In the genomic region with DNA sequence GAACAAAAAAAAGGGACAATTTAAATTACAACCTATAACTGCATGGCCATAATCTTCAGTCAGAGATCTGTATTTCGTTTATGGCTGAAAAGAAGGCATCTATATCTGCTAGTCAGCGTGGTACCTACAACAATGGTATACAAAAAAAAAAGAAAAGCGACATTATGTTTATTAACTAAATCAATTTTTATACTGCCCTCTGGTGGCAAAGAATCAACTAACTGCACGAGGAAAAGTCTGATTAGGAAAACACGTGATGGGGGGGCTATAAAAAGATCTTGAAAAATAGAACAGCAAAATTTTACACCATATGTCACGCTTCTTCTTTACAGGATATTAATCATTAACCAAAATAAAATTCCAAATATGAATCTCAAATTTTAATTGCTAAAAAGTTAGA, we compare ENCODE assay signal across 10 mouse cellular contexts.
A peak's percentile ranks its signal among the peaks of the same experiment; 100 is the strongest.
DNase-seq lines count a peak whose midpoint lies in the region; ATAC-seq and TF ChIP-seq lines count a peak whose summit lies in the region.
"Had no signal": no experiment of that assay in that cellular context is flagged by ENCODE, and none has a peak within 500 bp of the region (broad histone marks: within the 10 kb centered on the region; RNA-seq: fewer than 3 reads in every experiment).

No protein-coding gene starts in this region.

- H3K9me3 ChIP-seq in embryonic facial prominence, embryonic 11.5 days (replicated peaks; ENCODE audit: control insufficient read depth, low read length), result no peaks in the 10 kb centered on the region
- no peaks in the 10 kb centered on the region for H3K9me3 ChIP-seq in embryonic facial prominence, embryonic 10.5 days
- no peaks in the 10 kb centered on the region for H3K9me3 ChIP-seq in kidney, postnatal 0 days (replicated peaks; ENCODE audit: low read length)

- H3K27me3 ChIP-seq in embryonic facial prominence, embryonic 11.5 days (ENCODE audit: control insufficient read depth, insufficient read depth, low read length), result no peaks in the 10 kb centered on the region
- no peaks in the 10 kb centered on the region for H3K27me3 ChIP-seq in embryonic facial prominence, embryonic 10.5 days (replicated peaks; ENCODE audit: low read depth, poor library complexity, severe bottlenecking)
- H3K27me3 ChIP-seq in kidney, postnatal 0 days (ENCODE audit: insufficient read depth, low read length), result no peaks in the 10 kb centered on the region
- no peaks in the 10 kb centered on the region for H3K27me3 ChIP-seq in C2C12 (ENCODE audit: control insufficient read depth, insufficient read depth, insufficient read length)

- H3ac ChIP-seq in C2C12 (ENCODE audit: control insufficient read depth, insufficient read length, low read depth), result no peak overlapping the region

- no peaks in the 10 kb centered on the region for H3K36me3 ChIP-seq in embryonic facial prominence, embryonic 11.5 days (replicated peaks; ENCODE audit: control insufficient read depth, insufficient read depth, low read depth, low read length)
- H3K36me3 ChIP-seq in embryonic facial prominence, embryonic 10.5 days (replicated peaks), result peaks cover 2% of the 10 kb centered on the region; the same call in 1 of the 2 replicates
- no peaks in the 10 kb centered on the region for H3K36me3 ChIP-seq in kidney, postnatal 0 days (ENCODE audit: insufficient read depth, low read length)
- no peaks in the 10 kb centered on the region for H3K36me3 ChIP-seq in C2C12 (ENCODE audit: control insufficient read depth, insufficient read depth)

- no peak overlapping the region for H3K4me2 ChIP-seq in embryonic facial prominence, embryonic 11.5 days (ENCODE audit: low read depth, low read length)
- no peak overlapping the region for H3K4me2 ChIP-seq in kidney, postnatal 0 days (ENCODE audit: low read length)
- H3K4me2 ChIP-seq: midbrain, embryonic 11.5 days had no signal

- no peaks in the 10 kb centered on the region for H3K79me3 ChIP-seq in C2C12 (ENCODE audit: low read depth)

- no peak overlapping the region for H3K4me3 ChIP-seq in embryonic facial prominence, embryonic 11.5 days (ENCODE audit: low read depth, low read length)
- no peak overlapping the region for H3K4me3 ChIP-seq in embryonic facial prominence, embryonic 10.5 days
- no peak overlapping the region for H3K4me3 ChIP-seq in kidney, postnatal 0 days (replicated peaks; ENCODE audit: low read depth, low read length)
- H3K4me3 ChIP-seq in C2C12 (ENCODE audit: insufficient read depth, poor library complexity, severe bottlenecking), result no peak overlapping the region

- 52% methylated on average over 6 of the region's 6 CpGs for WGBS in embryonic facial prominence, embryonic 11.5 days
- WGBS in embryonic facial prominence, embryonic 10.5 days, result 53% methylated on average over 6 of the region's 6 CpGs
- 36% methylated on average over 6 of the region's 6 CpGs for WGBS in kidney, postnatal 0 days

- no peak for ATAC-seq in embryonic facial prominence, embryonic 11.5 days (replicated peaks; ENCODE audit: insufficient number of reproducible peaks, low FRiP score, low TSS enrichment, low read depth)
- no peak for ATAC-seq in kidney, postnatal 0 days (replicated peaks; ENCODE audit: low FRiP score, low read depth)

- peak; percentile 73 for TF ChIP-seq CTCF in kidney, postnatal 0 days (IDR thresholded peaks at IDR 0.05; ENCODE audit: low read depth)
- TF ChIP-seq CTCF in C2C12 (IDR thresholded peaks at IDR 0.05; ENCODE audit: control insufficient read depth, insufficient read depth, insufficient read length), result no peak

- no peak overlapping the region for H3K27ac ChIP-seq in embryonic facial prominence, embryonic 11.5 days (replicated peaks; ENCODE audit: low read depth, low read length)
- H3K27ac ChIP-seq in embryonic facial prominence, embryonic 10.5 days (replicated peaks), result no peak overlapping the region
- no peak overlapping the region for H3K27ac ChIP-seq in kidney, postnatal 0 days

- no peak overlapping the region for H3K9ac ChIP-seq in embryonic facial prominence, embryonic 11.5 days (replicated peaks; ENCODE audit: low read length)
- H3K9ac ChIP-seq in kidney, postnatal 0 days (ENCODE audit: low read depth, low read length), result no peak overlapping the region

- DNase-seq in embryonic facial prominence, embryonic 11.5 days (ENCODE audit: low spot score), result peak; percentile 52
- no peak for DNase-seq in embryonic facial prominence, embryonic 10.5 days (ENCODE audit: low spot score)
- DNase-seq in kidney, postnatal 0 days (ENCODE audit: low spot score), result peak; percentile 69
- no peak for DNase-seq in kidney, adult 11 months
- peak; percentile 0 for DNase-seq in induced T-regulatory cell, adult 2 months (ENCODE audit: low read depth)
- no peak for DNase-seq in thymus, adult 18-20 months
- no peak for DNase-seq in thymus, postnatal 14 days
- DNase-seq: kidney, postnatal 25 days had no signal

- no peaks in the 10 kb centered on the region for H3K4me1 ChIP-seq in embryonic facial prominence, embryonic 11.5 days (ENCODE audit: control insufficient read depth, insufficient read depth, low read length)
- H3K4me1 ChIP-seq in embryonic facial prominence, embryonic 10.5 days, result no peaks in the 10 kb centered on the region
- no peaks in the 10 kb centered on the region for H3K4me1 ChIP-seq in kidney, postnatal 0 days (replicated peaks; ENCODE audit: insufficient read depth, low read length)

- H3K79me2 ChIP-seq in C2C12 (ENCODE audit: control insufficient read depth, insufficient read depth), result no peaks in the 10 kb centered on the region

TF ChIP-seq in C2C12, 6 proteins besides CTCF, POLR2A, EP300 and RAD21:
- TF ChIP-seq FOSL1 (IDR thresholded peaks at IDR 0.05; ENCODE audit: insufficient read depth, low read length, poor library complexity, severe bottlenecking) (no peak), USF1 (IDR thresholded peaks at IDR 0.05; ENCODE audit: low read depth) (peak; percentile 47)

Comparison
In these comparisons a context has a peak if more than half of its experiments do, and no peak if none do; other contexts are left out.
1. DNase-seq: peak in embryonic facial prominence, embryonic 11.5 days (single experiment), kidney, postnatal 0 days (single experiment) and induced T-regulatory cell, adult 2 months (single experiment); none in embryonic facial prominence, embryonic 10.5 days (single experiment), kidney, adult 11 months (single experiment), thymus, adult 18-20 months (0 of 2) and thymus, postnatal 14 days (single experiment).